Mouse (Mus musculus): ENCODE data around the gene Spty2d1. TPM values are rescaled to one million over a fixed set of nuclear protein-coding genes. Genes with fewer than 3 reads are reported as not detected.

The Spty2d1 gene
- polyA plus RNA-seq, 1 experiment from 2014 or later = 12.5 TPM

DNA sequence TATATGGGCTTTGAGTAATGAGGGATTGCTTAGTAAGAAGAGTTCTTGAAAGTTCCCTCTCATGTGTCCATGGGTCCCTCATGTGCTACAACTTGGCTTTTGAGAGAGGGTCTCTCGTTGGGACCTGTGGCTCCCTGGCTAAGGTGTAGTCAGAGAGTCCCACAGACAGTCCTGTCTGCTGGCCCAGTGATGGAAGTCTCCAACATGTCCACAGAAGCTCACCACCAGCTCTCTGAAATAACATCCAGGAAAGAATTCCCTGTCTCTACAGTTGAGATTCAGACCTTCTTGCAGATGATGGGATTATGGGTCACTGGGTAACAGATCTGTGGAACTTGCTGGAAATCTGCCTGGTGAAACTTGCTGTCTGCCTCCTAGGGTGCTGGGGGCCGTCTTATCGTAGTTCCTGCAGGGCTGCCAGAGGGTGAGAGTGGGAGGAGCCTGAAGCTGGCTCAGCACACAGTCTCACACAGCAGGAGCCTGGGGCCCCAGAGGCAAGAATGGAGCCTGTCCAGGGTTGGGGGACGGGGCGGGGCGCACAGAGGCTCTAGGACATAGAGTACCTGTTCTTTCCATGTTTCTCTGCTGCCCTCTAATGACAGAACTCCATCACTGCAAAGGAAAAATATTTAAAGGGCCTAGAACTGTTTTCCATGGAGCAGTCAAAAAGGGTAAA, 7.3 kb upstream of the Spty2d1 start:
- 0 out of 2 replicates have a peak, but pooled peaks cover 6% of the 10 kb centered on the region for H3K4me1 ChIP-seq (ENCODE audit: control insufficient read depth, insufficient read depth, low read length)
- no peak overlapping the region for H3K27ac ChIP-seq (ENCODE audit: low read depth, low read length)
- no peaks in the 10 kb centered on the region for H3K36me3 ChIP-seq (ENCODE audit: control insufficient read depth, insufficient read depth, low read length)
- 0 out of 2 replicates have a peak overlapping the region, but pooled peaks have one; percentile 28 for H3K9ac ChIP-seq (ENCODE audit: low read length)
- H3K9me3 ChIP-seq (ENCODE audit: control insufficient read depth, low read length) = no peaks in the 10 kb centered on the region
- ATAC-seq (ENCODE audit: low FRiP score) (peak; percentile 96), DNase-seq (ENCODE audit: low spot score, missing footprints) (peak; percentile 96)
- 11% methylated on average over 6 of the region's 6 CpGs for WGBS
- H3K27me3 ChIP-seq (ENCODE audit: control insufficient read depth, insufficient read depth, low read length) = no peaks in the 10 kb centered on the region
- H3K4me3 ChIP-seq (ENCODE audit: low read depth, low read length) = no peak overlapping the region
- peak overlapping the region; percentile 34; the same call in 1 of the 2 replicates for H3K4me2 ChIP-seq

GRCm38 (mm10) chr7:47014564-47015389, 6.6 kb upstream of the Spty2d1 start:
- H3K4me3 ChIP-seq (ENCODE audit: low read depth, low read length) = no peak overlapping the region
- no peaks in the 10 kb centered on the region for H3K9me3 ChIP-seq (ENCODE audit: control insufficient read depth, low read length)
- no peak overlapping the region for H3K27ac ChIP-seq (ENCODE audit: low read depth, low read length)
- H3K9ac ChIP-seq (ENCODE audit: low read length) = no peak overlapping the region
- H3K4me1 ChIP-seq (ENCODE audit: control insufficient read depth, insufficient read depth, low read length) = 0 out of 2 replicates have a peak, but pooled peaks cover 6% of the 10 kb centered on the region
- no peaks in the 10 kb centered on the region for H3K27me3 ChIP-seq (ENCODE audit: control insufficient read depth, insufficient read depth, low read length)
- WGBS = 49% methylated on average over 10 of the region's 11 CpGs
- no peak for DNase-seq (ENCODE audit: low spot score, missing footprints)
- ATAC-seq (ENCODE audit: low FRiP score) = no peak
- H3K4me2 ChIP-seq = no peak overlapping the region
- H3K36me3 ChIP-seq (ENCODE audit: control insufficient read depth, insufficient read depth, low read length) = no peaks in the 10 kb centered on the region

GRCm38 (mm10) chr7:47013131-47013767, 5.0 kb upstream of the Spty2d1 start:
- Histone ChIP-seq H3K4me2 (no peak overlapping the region), H3K9ac (ENCODE audit: low read length) (no peak overlapping the region), H3K27ac (ENCODE audit: low read depth, low read length) (no peak overlapping the region), H3K4me1 (ENCODE audit: control insufficient read depth, insufficient read depth, low read length) (peaks cover 10% of the 10 kb centered on the region), H3K4me3 (ENCODE audit: low read depth, low read length) (no peak overlapping the region), H3K9me3 (ENCODE audit: control insufficient read depth, low read length) (no peaks in the 10 kb centered on the region), H3K36me3 (ENCODE audit: control insufficient read depth, insufficient read depth, low read length) (no peaks in the 10 kb centered on the region), H3K27me3 (ENCODE audit: control insufficient read depth, insufficient read depth, low read length) (no peaks in the 10 kb centered on the region)
- ATAC-seq (ENCODE audit: low FRiP score) (no peak), DNase-seq (ENCODE audit: low spot score, missing footprints) (no peak)
- WGBS = 56% methylated on average over 9 of the region's 9 CpGs

DNA sequence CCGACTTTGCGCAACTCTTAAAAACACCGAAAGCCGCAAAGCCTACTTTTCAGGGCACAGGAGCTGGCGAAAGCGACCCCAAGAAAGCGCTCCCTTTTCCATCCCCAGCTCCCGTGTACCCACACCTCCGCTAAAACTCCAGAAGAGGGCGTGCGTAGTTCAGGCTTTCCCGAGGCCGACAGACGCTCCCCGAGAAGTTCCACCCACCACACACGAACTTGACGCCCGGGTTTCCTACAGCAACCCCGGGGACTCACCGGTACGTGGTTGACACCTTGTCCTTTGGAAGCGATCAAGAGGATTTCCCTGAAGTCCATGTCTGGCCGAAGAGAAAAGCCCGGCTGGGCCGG, 418 bp downstream of the Spty2d1 start:
- no peaks in the 10 kb centered on the region for H3K9me3 ChIP-seq (ENCODE audit: control insufficient read depth, low read length)
- peak overlapping the region; percentile 37 for H3K27ac ChIP-seq (ENCODE audit: low read depth, low read length)
- peak overlapping the region; percentile 64 for H3K9ac ChIP-seq (ENCODE audit: low read length)
- peak; percentile 71 for ATAC-seq (ENCODE audit: low FRiP score)
- no peak for DNase-seq (ENCODE audit: low spot score, missing footprints)
- H3K4me2 ChIP-seq = peak overlapping the region; percentile 86
- peak overlapping the region; percentile 58 for H3K4me3 ChIP-seq (ENCODE audit: low read depth, low read length)
- peaks cover 19% of the 10 kb centered on the region for H3K4me1 ChIP-seq (ENCODE audit: control insufficient read depth, insufficient read depth, low read length)
- no peaks in the 10 kb centered on the region for H3K27me3 ChIP-seq (ENCODE audit: control insufficient read depth, insufficient read depth, low read length)
- 0% methylated on average over 25 of the region's 25 CpGs for whole genome bisulfite sequencing
- no peaks in the 10 kb centered on the region for H3K36me3 ChIP-seq (ENCODE audit: control insufficient read depth, insufficient read depth, low read length)

DNA sequence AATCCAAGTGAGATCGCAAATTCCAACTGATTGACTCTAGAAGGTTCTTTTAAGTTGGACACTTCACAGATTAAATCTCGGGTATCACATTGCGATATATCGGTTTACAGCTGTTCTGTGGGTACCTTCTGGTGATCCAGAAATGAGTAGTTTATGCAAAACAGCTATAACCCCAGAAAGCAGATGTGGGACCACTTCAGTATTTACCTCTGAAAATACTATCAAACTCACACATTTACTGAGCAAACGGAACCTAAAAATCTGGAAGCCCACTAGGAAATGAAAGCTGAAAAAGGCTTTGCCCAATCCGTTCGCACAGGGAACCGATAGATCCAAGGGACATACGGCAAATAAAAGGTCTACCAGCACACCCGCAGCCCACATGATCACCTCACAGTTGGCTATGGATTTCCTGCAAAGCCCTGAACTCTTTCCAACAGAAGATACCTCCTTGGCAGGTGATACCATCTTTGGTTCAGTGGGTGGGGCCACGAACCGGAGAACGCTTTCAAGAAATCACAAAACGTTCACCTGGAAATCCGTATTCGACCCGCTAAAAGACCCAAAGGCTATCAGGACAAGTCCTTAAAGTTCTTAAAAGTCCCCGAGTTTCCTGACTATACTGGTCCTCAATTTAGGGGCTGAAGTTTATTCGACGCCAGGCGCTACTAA, 966 bp downstream of the Spty2d1 start:
- Histone ChIP-seq H3K36me3 (ENCODE audit: control insufficient read depth, insufficient read depth, low read length) (no peaks in the 10 kb centered on the region), H3K4me3 (ENCODE audit: low read depth, low read length) (peak overlapping the region; percentile 58), H3K9me3 (ENCODE audit: control insufficient read depth, low read length) (no peaks in the 10 kb centered on the region), H3K4me1 (ENCODE audit: control insufficient read depth, insufficient read depth, low read length) (peaks cover 19% of the 10 kb centered on the region), H3K27ac (ENCODE audit: low read depth, low read length) (no peak overlapping the region), H3K9ac (ENCODE audit: low read length) (peak overlapping the region; percentile 64), H3K27me3 (ENCODE audit: control insufficient read depth, insufficient read depth, low read length) (no peaks in the 10 kb centered on the region), H3K4me2 (peak overlapping the region; percentile 86)
- no peak for ATAC-seq (ENCODE audit: low FRiP score)
- WGBS = 25% methylated on average over 21 of the region's 21 CpGs
- no peak for DNase-seq (ENCODE audit: low spot score, missing footprints)

GRCm38 (mm10) chr7:47003411-47004115, 4.6 kb downstream of the Spty2d1 start:
- WGBS = 24% methylated on average over 3 of the region's 3 CpGs
- no peak for ATAC-seq (ENCODE audit: low FRiP score)
- Histone ChIP-seq H3K27me3 (ENCODE audit: control insufficient read depth, insufficient read depth, low read length) (no peaks in the 10 kb centered on the region), H3K4me1 (ENCODE audit: control insufficient read depth, insufficient read depth, low read length) (peaks cover 14% of the 10 kb centered on the region), H3K4me3 (ENCODE audit: low read depth, low read length) (no peak overlapping the region), H3K9me3 (ENCODE audit: control insufficient read depth, low read length) (no peaks in the 10 kb centered on the region), H3K4me2 (no peak overlapping the region), H3K36me3 (ENCODE audit: control insufficient read depth, insufficient read depth, low read length) (0 out of 2 replicates have a peak, but pooled peaks cover 3% of the 10 kb centered on the region), H3K9ac (ENCODE audit: low read length) (no peak overlapping the region), H3K27ac (ENCODE audit: low read depth, low read length) (no peak overlapping the region)
- DNase-seq (ENCODE audit: low spot score, missing footprints) = no peak

DNA sequence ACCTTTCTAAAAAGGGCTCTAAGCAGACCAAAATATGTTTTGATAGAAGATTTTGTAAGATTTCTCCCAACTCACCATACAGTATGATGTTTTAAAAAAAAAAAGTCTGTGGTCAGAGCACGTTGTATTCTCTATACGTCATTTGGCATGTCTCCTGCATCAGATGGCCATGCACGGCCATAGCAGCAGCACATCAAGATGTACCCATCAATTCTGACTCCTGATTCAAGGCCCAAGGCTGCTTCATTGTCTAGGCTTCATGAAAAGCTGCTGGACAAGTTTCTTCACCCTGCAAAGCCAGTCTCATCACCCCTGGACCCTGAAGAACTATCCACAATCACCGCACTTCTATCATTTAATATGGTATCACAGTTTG, 6.3 kb downstream of the Spty2d1 start:
- Histone ChIP-seq H3K4me3 (ENCODE audit: low read depth, low read length) (no peak overlapping the region), H3K9ac (ENCODE audit: low read length) (no peak overlapping the region), H3K4me1 (ENCODE audit: control insufficient read depth, insufficient read depth, low read length) (peaks cover 9% of the 10 kb centered on the region), H3K36me3 (ENCODE audit: control insufficient read depth, insufficient read depth, low read length) (peaks cover 11% of the 10 kb centered on the region), H3K9me3 (ENCODE audit: control insufficient read depth, low read length) (no peaks in the 10 kb centered on the region), H3K4me2 (no peak overlapping the region), H3K27ac (ENCODE audit: low read depth, low read length) (no peak overlapping the region), H3K27me3 (ENCODE audit: control insufficient read depth, insufficient read depth, low read length) (no peaks in the 10 kb centered on the region)
- 50% methylated on average over 4 of the region's 4 CpGs for WGBS
- DNase-seq (ENCODE audit: low spot score, missing footprints) (no peak), ATAC-seq (ENCODE audit: low FRiP score) (no peak)

DNA sequence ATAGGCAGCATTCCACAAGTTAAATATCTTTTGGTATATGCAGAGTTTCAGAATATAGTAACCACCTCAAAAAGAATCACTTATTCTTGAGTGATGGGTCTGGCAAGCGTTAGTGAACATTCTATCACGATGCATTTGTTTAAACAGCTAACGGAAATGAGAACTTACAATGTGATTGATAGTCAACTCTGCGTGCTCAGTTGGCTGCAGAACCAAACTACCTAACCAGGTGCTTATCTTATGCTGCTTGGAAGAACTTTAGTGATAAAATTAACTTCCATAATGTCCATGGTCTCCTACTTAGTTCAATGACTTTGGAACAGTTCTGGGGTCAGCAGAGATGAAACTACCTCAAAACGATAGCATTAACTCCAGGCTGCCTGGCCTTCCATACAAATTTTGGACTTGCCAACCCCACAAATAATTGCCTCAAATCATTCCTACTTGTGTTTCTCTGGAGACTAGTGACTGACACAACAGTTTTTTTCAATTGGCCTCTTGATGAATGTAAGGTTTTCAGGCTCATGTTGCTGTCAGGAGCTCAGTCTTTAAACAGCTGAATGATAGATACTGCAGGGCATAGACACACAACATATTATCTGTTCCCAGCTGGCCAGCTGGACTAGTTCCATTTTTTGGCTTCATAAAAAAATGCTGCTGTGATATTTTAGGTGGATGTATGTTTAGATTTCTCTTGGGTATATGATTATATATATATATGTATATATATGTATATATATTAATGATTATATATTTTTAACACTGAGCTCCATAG, 6.9 kb downstream of the Spty2d1 start:
- H3K27ac ChIP-seq (ENCODE audit: low read depth, low read length) = no peak overlapping the region
- H3K27me3 ChIP-seq (ENCODE audit: control insufficient read depth, insufficient read depth, low read length) = no peaks in the 10 kb centered on the region
- ATAC-seq (ENCODE audit: low FRiP score) = no peak
- DNase-seq (ENCODE audit: low spot score, missing footprints) = no peak
- no peaks in the 10 kb centered on the region for H3K9me3 ChIP-seq (ENCODE audit: control insufficient read depth, low read length)
- 91% methylated on average over 5 of the region's 5 CpGs for WGBS
- H3K4me2 ChIP-seq = no peak overlapping the region
- no peak overlapping the region for H3K9ac ChIP-seq (ENCODE audit: low read length)
- no peak overlapping the region for H3K4me3 ChIP-seq (ENCODE audit: low read depth, low read length)
- H3K36me3 ChIP-seq (ENCODE audit: control insufficient read depth, insufficient read depth, low read length) = peaks cover 11% of the 10 kb centered on the region
- peaks cover 6% of the 10 kb centered on the region for H3K4me1 ChIP-seq (ENCODE audit: control insufficient read depth, insufficient read depth, low read length)
